Mouse (Mus musculus) MEL (cell line): Measurements from ENCODE around the gene Aqp8. TPM values are rescaled to one million over a fixed set of nuclear protein-coding genes. Genes with fewer than 3 reads are reported as not detected.

ENCODE experiments used
- DNase-seq: peaks from one replicate; pipeline ENCODE4 v3.0.0; 2011; ENCODE audit warnings: low read depth, low spot score
- H3K27ac ChIP-seq: 2 replicates; pipeline ENCODE4 v1.5.1; 2012; ENCODE audit warnings: low read depth, mild to moderate bottlenecking, control low read depth, low read length, moderate library complexity; ENCODE audit not compliant: control insufficient read depth
- H3K27me3 ChIP-seq, 2 experiments: fragments of 150-350 bp in 1 of 2; sonication (generic) in 1 of 2; 2 replicates each; pipeline ENCODE4 v1.6.1; 2012; ENCODE audit warnings: low read length in 2 of 2, mild to moderate bottlenecking in 2 of 2, improper control_type of control experiment in 1 of 2, moderate library complexity in 1 of 2; ENCODE audit not compliant: insufficient read depth in 2 of 2, control insufficient read depth in 1 of 2
- H3K36me3 ChIP-seq, 2 experiments: 2 replicates each; pipeline ENCODE4 v1.6.1; 2012 to 2014; ENCODE audit warnings: low read length in 2 of 2, improper control_type of control experiment in 1 of 2, inconsistent platforms in 1 of 2, mild to moderate bottlenecking in 1 of 2; ENCODE audit not compliant: insufficient read depth in 2 of 2, control insufficient read depth in 1 of 2
- H3K4me1 ChIP-seq, 2 experiments: fragments of 150-350 bp in 1 of 2; sonication (generic) in 1 of 2; 2 replicates each; pipeline ENCODE4 v1.6.1; 2012; ENCODE audit warnings: low read length in 2 of 2, improper control_type of control experiment in 1 of 2, mild to moderate bottlenecking in 1 of 2; ENCODE audit not compliant: insufficient read depth in 2 of 2, control insufficient read depth in 1 of 2
- H3K4me3 ChIP-seq, 2 experiments: fragments of 150-350 bp in 1 of 2; sonication (generic) in 1 of 2; 2 replicates each; pipeline ENCODE4 v1.5.1; 2012; ENCODE audit warnings: low read depth in 2 of 2, low read length in 2 of 2, mild to moderate bottlenecking in 2 of 2, moderate library complexity in 2 of 2, control low read depth in 1 of 2, improper control_type of control experiment in 1 of 2; ENCODE audit not compliant: control insufficient read depth in 1 of 2, insufficient read depth in 1 of 2
- H3K79me2 ChIP-seq: 2 replicates; pipeline ENCODE4 v1.6.1; 2012; ENCODE audit warnings: mild to moderate bottlenecking, low read length, moderate library complexity; ENCODE audit not compliant: control insufficient read depth, poor library complexity, insufficient read depth
- H3K9ac ChIP-seq: 2 replicates; pipeline ENCODE4 v1.6.1; 2012; ENCODE audit warnings: low read depth, mild to moderate bottlenecking, control low read depth, low read length, moderate library complexity; ENCODE audit not compliant: control insufficient read depth, poor library complexity, severe bottlenecking
- H3K9me3 ChIP-seq: fragments of 150-350 bp; sonication (generic); replicated peaks from 2 replicates; pipeline ENCODE4 v1.6.1; 2012; ENCODE audit warnings: mild to moderate bottlenecking, low read length, improper control_type of control experiment, moderate library complexity; ENCODE audit not compliant: insufficient read depth
- BHLHE40 ChIP-seq: IDR thresholded peaks from 2 replicates; pipeline ENCODE4 v1.6.1; 2012; ENCODE audit warnings: low read depth, mild to moderate bottlenecking, inconsistent platforms, low read length, improper control_type of control experiment, borderline replicate concordance
- CHD1 ChIP-seq: IDR thresholded peaks from 2 replicates; pipeline ENCODE4 v1.6.1; 2012; ENCODE audit warnings: low read depth, mild to moderate bottlenecking, inconsistent platforms, low read length, improper control_type of control experiment
- CHD2 ChIP-seq: IDR thresholded peaks from 2 replicates; pipeline ENCODE4 v1.6.1; 2011; ENCODE audit warnings: low read length, improper control_type of control experiment
- ELF1 ChIP-seq: IDR thresholded peaks from 2 replicates; pipeline ENCODE4 v1.6.1; 2014; ENCODE audit warnings: low read depth, mild to moderate bottlenecking, inconsistent platforms, low read length, improper control_type of control experiment, moderate library complexity
- EP300 ChIP-seq, 2 experiments: IDR thresholded peaks; 2 replicates each; pipeline ENCODE4 v1.6.1; 2011; ENCODE audit warnings: improper control_type of control experiment in 2 of 2, low read length in 2 of 2, low read depth in 1 of 2, mild to moderate bottlenecking in 1 of 2
- ETS1 ChIP-seq: IDR thresholded peaks from 2 replicates; pipeline ENCODE4 v1.6.1; 2012; ENCODE audit warnings: low read depth, mild to moderate bottlenecking, inconsistent platforms, low read length, improper control_type of control experiment, moderate library complexity
- GABPA ChIP-seq: IDR thresholded peaks from 2 replicates; pipeline ENCODE4 v1.6.1; 2012; ENCODE audit warnings: low read depth, mild to moderate bottlenecking, inconsistent platforms, low read length, improper control_type of control experiment, moderate library complexity
- GATA1 ChIP-seq: IDR thresholded peaks from 2 replicates; pipeline ENCODE4 v1.6.1; 2011; ENCODE audit warnings: low read depth, low read length, improper control_type of control experiment
- HCFC1 ChIP-seq: IDR thresholded peaks from 2 replicates; pipeline ENCODE4 v1.6.1; 2012; ENCODE audit warnings: low read depth, mild to moderate bottlenecking, inconsistent platforms, low read length, improper control_type of control experiment, moderate library complexity
- JUND ChIP-seq: IDR thresholded peaks from 2 replicates; pipeline ENCODE4 v1.6.1; 2011; ENCODE audit warnings: low read depth, mild to moderate bottlenecking, improper control_type of control experiment, low read length
- KAT2A ChIP-seq: conservative IDR thresholded peaks from 2 replicates; pipeline ENCODE4 v1.6.1; 2012; ENCODE audit warnings: low read depth, low read length, improper control_type of control experiment, inconsistent platforms
- MAFK ChIP-seq: IDR thresholded peaks from 2 replicates; pipeline ENCODE4 v1.6.1; 2011; ENCODE audit warnings: low read depth, mild to moderate bottlenecking, low read length, improper control_type of control experiment, borderline replicate concordance
- MAX ChIP-seq: IDR thresholded peaks from 2 replicates; pipeline ENCODE4 v1.6.1; 2011; ENCODE audit warnings: low read length, improper control_type of control experiment
- MAZ ChIP-seq: IDR thresholded peaks from 2 replicates; pipeline ENCODE4 v1.6.1; 2012; ENCODE audit warnings: low read depth, mild to moderate bottlenecking, inconsistent platforms, low read length, improper control_type of control experiment
- MEF2A ChIP-seq: IDR thresholded peaks from 2 replicates; pipeline ENCODE4 v1.6.1; 2014; ENCODE audit warnings: low read depth, mild to moderate bottlenecking, inconsistent platforms, low read length, improper control_type of control experiment; ENCODE audit not compliant: poor library complexity, insufficient replicate concordance, severe bottlenecking; ENCODE audit errors: extremely low read depth
- MXI1 ChIP-seq: IDR thresholded peaks from 2 replicates; pipeline ENCODE4 v1.6.1; 2011; ENCODE audit warnings: mild to moderate bottlenecking, low read depth, low read length, improper control_type of control experiment
- MYB ChIP-seq: IDR thresholded peaks from 2 replicates; pipeline ENCODE4 v1.6.1; 2011; ENCODE audit warnings: mild to moderate bottlenecking, low read depth, low read length, improper control_type of control experiment
- MYC ChIP-seq: IDR thresholded peaks from 2 replicates; pipeline ENCODE4 v1.6.1; 2011; ENCODE audit warnings: low read depth, mild to moderate bottlenecking, low read length, improper control_type of control experiment, moderate library complexity
- NELFE ChIP-seq: IDR thresholded peaks from 2 replicates; pipeline ENCODE4 v1.6.1; 2011; ENCODE audit warnings: low read depth, low read length, improper control_type of control experiment
- NRF1 ChIP-seq: IDR thresholded peaks from 2 replicates; pipeline ENCODE4 v1.6.1; 2014; ENCODE audit warnings: low read depth, mild to moderate bottlenecking, inconsistent platforms, low read length, improper control_type of control experiment, moderate library complexity; ENCODE audit not compliant: poor library complexity, insufficient read depth, severe bottlenecking
- POLR2A ChIP-seq, 2 experiments: IDR thresholded peaks; 2 replicates each; pipeline ENCODE4 v1.6.1; 2011 to 2012; ENCODE audit warnings: low read length in 2 of 2, mild to moderate bottlenecking in 2 of 2, control low read depth in 1 of 2, improper control_type of control experiment in 1 of 2, low read depth in 1 of 2, moderate library complexity in 1 of 2; ENCODE audit not compliant: control insufficient read depth in 1 of 2, insufficient read depth in 1 of 2, poor library complexity in 1 of 2
- POLR2AphosphoS2 ChIP-seq: IDR thresholded peaks from 2 replicates; pipeline ENCODE4 v1.6.1; 2011; ENCODE audit warnings: low read length, improper control_type of control experiment
- POLR2AphosphoS5 ChIP-seq: IDR thresholded peaks from 2 replicates; pipeline ENCODE4 v1.6.1; 2012; ENCODE audit warnings: low read depth, borderline replicate concordance, mild to moderate bottlenecking, inconsistent platforms, low read length, moderate library complexity, mixed read lengths
- RAD21 ChIP-seq: IDR thresholded peaks from 2 replicates; pipeline ENCODE4 v1.6.1; 2011; ENCODE audit warnings: mild to moderate bottlenecking, low read depth, low read length, improper control_type of control experiment
- RCOR1 ChIP-seq: IDR thresholded peaks from 2 replicates; pipeline ENCODE4 v1.6.1; 2012; ENCODE audit warnings: low read depth, mild to moderate bottlenecking, inconsistent platforms, low read length, improper control_type of control experiment
- SIN3A ChIP-seq: IDR thresholded peaks from 2 replicates; pipeline ENCODE4 v1.6.1; 2012; ENCODE audit warnings: low read length, improper control_type of control experiment, inconsistent platforms
- SMC3 ChIP-seq: IDR thresholded peaks from 2 replicates; pipeline ENCODE4 v1.6.1; 2011; ENCODE audit warnings: low read depth, low read length, improper control_type of control experiment
- TAL1 ChIP-seq: IDR thresholded peaks from 2 replicates; pipeline ENCODE4 v1.6.1; 2012; ENCODE audit warnings: mild to moderate bottlenecking, inconsistent platforms, low read length, moderate library complexity, mixed read lengths
- TBP ChIP-seq: IDR thresholded peaks from 2 replicates; pipeline ENCODE4 v1.8.0; 2011; ENCODE audit warnings: low read depth, low read length, improper control_type of control experiment
- TCF12 ChIP-seq: IDR thresholded peaks from 2 replicates; pipeline ENCODE4 v1.6.1; 2014; ENCODE audit warnings: low read depth, mild to moderate bottlenecking, inconsistent platforms, low read length, improper control_type of control experiment, moderate library complexity
- UBTF ChIP-seq: IDR thresholded peaks from 2 replicates; pipeline ENCODE4 v1.6.1; 2012; ENCODE audit warnings: low read depth, mild to moderate bottlenecking, inconsistent platforms, low read length, improper control_type of control experiment, moderate library complexity, borderline replicate concordance; ENCODE audit not compliant: insufficient read depth
- USF1 ChIP-seq: IDR thresholded peaks from 2 replicates; pipeline ENCODE4 v1.6.1; 2014; ENCODE audit warnings: low read depth, mild to moderate bottlenecking, inconsistent platforms, low read length, improper control_type of control experiment, moderate library complexity
- USF2 ChIP-seq, 2 experiments: IDR thresholded peaks; 2 replicates each; pipeline ENCODE4 v1.6.1; 2011 to 2012; ENCODE audit warnings: improper control_type of control experiment in 2 of 2, low read length in 2 of 2, borderline replicate concordance in 1 of 2, inconsistent platforms in 1 of 2, low read depth in 1 of 2, mild to moderate bottlenecking in 1 of 2; ENCODE audit not compliant: insufficient read depth in 1 of 2
- ZC3H11A ChIP-seq: IDR thresholded peaks from 2 replicates; pipeline ENCODE4 v1.6.1; 2012; ENCODE audit warnings: low read depth, mild to moderate bottlenecking, inconsistent platforms, low read length, improper control_type of control experiment
- ZKSCAN1 ChIP-seq: IDR thresholded peaks from 2 replicates; pipeline ENCODE4 v1.6.1; 2012; ENCODE audit warnings: low read depth, mild to moderate bottlenecking, inconsistent platforms, low read length, improper control_type of control experiment, moderate library complexity
- ZMIZ1 ChIP-seq: IDR thresholded peaks from 2 replicates; pipeline ENCODE4 v1.6.1; 2012; ENCODE audit warnings: low read depth, mild to moderate bottlenecking, inconsistent platforms, low read length, improper control_type of control experiment, moderate library complexity
- ZNF384 ChIP-seq: IDR thresholded peaks from 2 replicates; pipeline ENCODE4 v1.6.1; 2012; ENCODE audit warnings: low read depth, mild to moderate bottlenecking, inconsistent platforms, low read length, improper control_type of control experiment
- polyA plus RNA-seq, 2 experiments: library from polyadenylated mRNA; stranded (reverse) in 1 of 2; unstranded in 1 of 2; fragments of >175 nt in 1 of 2; fragments of >200 nt in 1 of 2; gene quantifications; 2 replicates each; pipeline versions ENCODE4 v1.2.1 to v1.2.4; 2012; ENCODE audit warnings: low replicate concordance in 2 of 2, low read depth in 1 of 2; ENCODE audit not compliant: insufficient read length in 2 of 2, insufficient read depth in 1 of 2, missing spikeins in 1 of 2
- total RNA-seq: library from RNA; depleted of rRNA; stranded (reverse); fragments of 300-350 nt; gene quantifications from 2 replicates; pipeline ENCODE4 v1.2.3, GENCODE M21; 2012

Aqp8 gene
- total and polyA plus RNA-seq, 3 experiments = 0.46 to 2.1 TPM; not detected in 1

DNA sequence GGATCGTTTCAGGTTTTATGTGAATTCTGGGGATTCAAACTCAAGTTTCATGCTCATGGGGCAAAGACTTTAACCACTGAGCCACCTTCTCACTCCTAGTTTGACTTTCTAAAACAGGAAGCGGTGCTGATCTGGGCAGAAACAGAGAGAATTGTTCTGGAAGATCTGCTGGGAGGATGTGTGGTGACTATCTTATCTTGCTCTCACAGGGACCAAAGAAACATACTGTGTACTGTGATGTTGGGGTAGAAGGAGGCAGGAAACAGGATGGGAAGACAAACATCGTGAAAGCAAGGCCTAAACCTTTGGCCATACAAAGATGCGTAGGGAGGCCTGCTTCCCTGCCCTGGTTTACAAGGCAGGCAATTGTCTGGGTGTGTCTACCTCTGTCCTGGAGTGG lies 2.8 kb upstream of the Aqp8 start:
- Histone ChIP-seq H3K9me3 (no peaks in the 10 kb centered on the region), H3K27ac (peak overlapping the region; percentile 54), H3K79me2 (no peaks in the 10 kb centered on the region), H3K4me3 (no peak overlapping the region), H3K36me3 (peaks cover 0 to 34% of the 10 kb centered on the region in 2 experiments; a peak in 2 of 4 replicates), H3K9ac (no peak overlapping the region), H3K27me3 (no peaks in the 10 kb centered on the region), H3K4me1 (peaks cover 7 to 44% of the 10 kb centered on the region in 2 experiments)
- peak; percentile 92 for DNase-seq
- peak; percentile 54; the same call in 1 of the 2 replicates for TF ChIP-seq TBP
- TF ChIP-seq HCFC1 = 0 out of 2 replicates have a peak, but pooled peaks have one; percentile 37
- TF ChIP-seq ETS1 = peak; percentile 88
- TF ChIP-seq MYB = 0 out of 2 replicates have a peak, but pooled peaks have one; percentile 10
- no peak for TF ChIP-seq CHD1
- TF ChIP-seq NELFE = no peak
- no peak for TF ChIP-seq SMC3
- no peak for TF ChIP-seq UBTF
- 0 out of 2 replicates have a peak, but pooled peaks have one; percentile 15 for TF ChIP-seq MEF2A
- TF ChIP-seq MAFK = no peak
- no peak for TF ChIP-seq POLR2A (IDR thresholded peaks at IDR 0.05; ENCODE audit: control insufficient read depth in 1 of 2, insufficient read depth in 1 of 2, low read depth in 1 of 2, low read length in 2 of 2, poor library complexity in 1 of 2)
- TF ChIP-seq USF1 = no peak
- TF ChIP-seq BHLHE40 = no peak
- TF ChIP-seq SIN3A = peak; percentile 69
- no peak for TF ChIP-seq MAZ
- TF ChIP-seq ZKSCAN1 = no peak
- peak; percentile 67; the same call in 1 of the 2 replicates for TF ChIP-seq MAX
- peak; percentile 90 for TF ChIP-seq RCOR1
- peak; percentile 97 for TF ChIP-seq TAL1
- peak; percentile 98 for TF ChIP-seq EP300 (IDR thresholded peaks at IDR 0.05; ENCODE audit: low read depth in 1 of 2, low read length in 2 of 2)
- no peak for TF ChIP-seq ZMIZ1
- TF ChIP-seq TCF12 = peak; percentile 98
- peak; percentile 99 for TF ChIP-seq GATA1
- TF ChIP-seq ZNF384 = no peak
- no peak for TF ChIP-seq RAD21
- no peak for TF ChIP-seq POLR2AphosphoS2
- no peak for TF ChIP-seq USF2 (IDR thresholded peaks at IDR 0.05; ENCODE audit: borderline replicate concordance in 1 of 2, insufficient read depth in 1 of 2, low read depth in 1 of 2, low read length in 2 of 2)
- TF ChIP-seq MXI1 = peak; percentile 55; the same call in 1 of the 2 replicates
- 0 out of 2 replicates have a peak, but pooled peaks have one; percentile 56 for TF ChIP-seq ELF1
- no peak for TF ChIP-seq KAT2A
- TF ChIP-seq CHD2 = peak; percentile 34; the same call in 1 of the 2 replicates
- no peak for TF ChIP-seq POLR2AphosphoS5
- peak; percentile 45; the same call in 1 of the 2 replicates for TF ChIP-seq MYC
- TF ChIP-seq NRF1 = 0 out of 2 replicates have a peak, but pooled peaks have one; percentile 23
- TF ChIP-seq JUND = 0 out of 2 replicates have a peak, but pooled peaks have one; percentile 54
- TF ChIP-seq ZC3H11A = no peak
- TF ChIP-seq GABPA = no peak
